Mouse (Mus musculus) stomach, embryonic 14.5 days (tissue): ENCODE results near the gene Entpd1. TPM values are rescaled to one million over a fixed set of nuclear protein-coding genes. Genes with fewer than 3 reads are reported as not detected.

Experiments
- ATAC-seq: fragments of 200-750 bp; cut with Nextera tagmentation; 2 replicates; pipeline ENCODE4 v1.8.0; 2017; ENCODE audit warnings: low read depth, moderate TSS enrichment; ENCODE audit not compliant: insufficient number of reproducible peaks, insufficient read depth, low FRiP score
- H3K27ac ChIP-seq: fragments of 300-500 bp; sonication (generic); 2 replicates; pipeline ENCODE4 v1.5.1; 2014; ENCODE audit warnings: mild to moderate bottlenecking, low read length, moderate library complexity, mixed read lengths
- H3K27me3 ChIP-seq: fragments of 300-500 bp; sonication (generic); 2 replicates; pipeline ENCODE4 v1.6.1; 2014; ENCODE audit warnings: low read length, control low read depth, mixed read lengths; ENCODE audit not compliant: control insufficient read depth, insufficient read depth
- H3K36me3 ChIP-seq: fragments of 300-500 bp; sonication (generic); 2 replicates; pipeline ENCODE4 v1.6.1; 2014; ENCODE audit warnings: mild to moderate bottlenecking, control low read depth, low read length, moderate library complexity, mixed read lengths; ENCODE audit not compliant: control insufficient read depth, insufficient read depth
- H3K4me1 ChIP-seq: fragments of 300-500 bp; sonication (generic); 2 replicates; pipeline ENCODE4 v1.6.1; 2014; ENCODE audit warnings: low read length, control low read depth, mixed read lengths; ENCODE audit not compliant: control insufficient read depth, insufficient read depth
- H3K4me2 ChIP-seq: fragments of 300-500 bp; sonication (generic); replicated peaks from 2 replicates; pipeline ENCODE4 v1.6.1; 2014; ENCODE audit warnings: low read depth, low read length, control low read depth
- H3K4me3 ChIP-seq: fragments of 300-500 bp; sonication (generic); 2 replicates; pipeline ENCODE4 v1.5.1; 2014; ENCODE audit warnings: low read depth, low read length, control low read depth
- H3K9ac ChIP-seq: fragments of 300-500 bp; sonication (generic); replicated peaks from 2 replicates; pipeline ENCODE4 v1.6.1; 2014; ENCODE audit warnings: low read depth, mild to moderate bottlenecking, control low read depth, low read length, moderate library complexity, mixed read lengths
- H3K9me3 ChIP-seq: fragments of 300-500 bp; sonication (generic); 2 replicates; pipeline ENCODE4 v1.6.1; 2016; ENCODE audit warnings: low read depth, low read length, control low read depth; ENCODE audit not compliant: control insufficient read depth
- WGBS: fragments of 180-500 bp; shearing (Covaris S2); extraction: QIAGEN DNeasy Blood & Tissue Kit; methylation state at CpG from one replicate; pipeline ENCODE4 v1.1.7; 2014; 5-methylcytosine and 5-hydroxymethylcytosine counted together
- polyA plus RNA-seq: library from polyadenylated mRNA; unstranded; fragments of >200 nt; fragmentation: Nextera tagmentation; extraction: Ambion mirVana; gene quantifications from 2 replicates; pipeline ENCODE4 v1.2.1, GENCODE M21; 2014

Gene Entpd1
- polyA plus RNA-seq, 1 experiment from 2014 or later = 11.3 TPM

DNA sequence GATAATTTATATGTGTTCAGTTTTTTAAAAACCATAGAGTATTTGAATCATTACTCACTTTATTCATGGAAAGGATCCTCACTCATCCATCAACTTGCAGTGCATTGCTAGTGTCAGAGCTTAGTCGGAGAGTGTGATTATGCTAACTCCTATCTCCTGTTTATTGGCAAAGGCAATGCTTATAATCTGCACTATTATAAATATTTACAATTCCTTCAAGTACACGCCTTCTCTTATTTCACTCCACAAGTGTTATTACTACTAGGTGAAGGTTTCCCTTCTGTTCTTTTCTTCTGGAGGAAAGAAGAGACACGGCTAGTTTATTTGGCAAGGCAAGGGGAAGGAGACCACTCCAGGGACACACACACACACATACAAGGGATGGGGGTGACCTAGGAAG lies 20.0 kb downstream of the Entpd1 start:
- H3K36me3 ChIP-seq = no peaks in the 10 kb centered on the region
- ATAC-seq = no peak
- no peaks in the 10 kb centered on the region for H3K9me3 ChIP-seq
- no peak overlapping the region for H3K4me2 ChIP-seq
- no peaks in the 10 kb centered on the region for H3K4me1 ChIP-seq
- no peaks in the 10 kb centered on the region for H3K27me3 ChIP-seq
- 21% methylated on average over 3 of the region's 3 CpGs for WGBS
- H3K9ac ChIP-seq = no peak overlapping the region
- H3K27ac ChIP-seq = no peak overlapping the region
- no peak overlapping the region for H3K4me3 ChIP-seq

GRCm38 (mm10) chr19:40632668-40633067 lies 20.5 kb downstream of the Entpd1 start:
- H3K4me3 ChIP-seq = no peak overlapping the region
- H3K27ac ChIP-seq = no peak overlapping the region
- ATAC-seq = no peak
- H3K36me3 ChIP-seq = no peaks in the 10 kb centered on the region
- H3K4me1 ChIP-seq = no peaks in the 10 kb centered on the region
- H3K9me3 ChIP-seq = no peaks in the 10 kb centered on the region
- WGBS = 80% methylated on average over 5 of the region's 5 CpGs
- H3K9ac ChIP-seq = no peak overlapping the region
- no peak overlapping the region for H3K4me2 ChIP-seq
- H3K27me3 ChIP-seq = no peaks in the 10 kb centered on the region

DNA sequence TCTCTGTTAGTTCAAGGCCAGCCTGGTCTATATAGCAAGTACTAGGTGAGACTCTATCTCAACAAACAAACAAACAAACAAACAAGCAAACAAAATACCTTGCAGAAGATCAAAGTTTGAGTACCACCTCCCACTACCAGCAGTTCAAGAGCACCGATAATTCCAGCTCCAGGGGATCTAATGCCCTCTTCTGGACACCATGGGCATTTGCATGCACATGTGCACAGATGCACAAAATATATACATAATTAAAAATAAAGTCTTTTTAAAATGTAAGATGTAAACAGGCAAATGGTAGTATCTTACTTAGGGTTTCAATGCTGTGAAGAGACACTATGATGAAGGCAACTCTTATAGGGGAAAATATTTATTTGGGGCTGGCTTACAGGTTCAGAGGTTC lies 21.0 kb downstream of the Entpd1 start:
- Histone ChIP-seq H3K9me3 (no peaks in the 10 kb centered on the region), H3K4me3 (no peak overlapping the region)
- WGBS = 83% methylated on average over 1 of the region's 1 CpGs

DNA sequence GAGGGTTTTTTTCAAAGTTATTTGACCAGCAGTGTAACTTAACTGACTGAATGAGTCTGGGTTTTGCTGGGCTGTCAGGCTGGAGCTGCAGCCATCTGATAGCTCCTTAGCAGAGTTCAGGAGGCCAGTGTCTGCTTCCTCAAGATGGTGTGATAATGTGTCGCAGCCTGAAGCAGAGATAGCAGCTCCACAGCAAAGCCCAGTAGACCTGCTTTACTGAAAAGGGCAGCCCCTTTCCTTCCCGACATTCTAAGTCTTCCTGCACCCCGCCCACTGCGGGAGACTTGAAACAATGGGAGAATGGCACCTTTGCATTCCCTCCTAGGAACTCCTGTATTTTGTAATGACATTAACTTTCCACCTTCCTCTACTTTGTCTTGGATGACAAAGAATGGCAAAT lies 24.9 kb downstream of the Entpd1 start:
- H3K27ac ChIP-seq = no peak overlapping the region
- ATAC-seq = no peak
- no peaks in the 10 kb centered on the region for H3K4me1 ChIP-seq
- no peak overlapping the region for H3K4me2 ChIP-seq
- 47% methylated on average over 4 of the region's 4 CpGs for WGBS
- H3K4me3 ChIP-seq = no peak overlapping the region
- H3K36me3 ChIP-seq = no peaks in the 10 kb centered on the region
- no peaks in the 10 kb centered on the region for H3K27me3 ChIP-seq
- no peak overlapping the region for H3K9ac ChIP-seq
- H3K9me3 ChIP-seq = no peaks in the 10 kb centered on the region

More for the DNA sequence above, 21.0 kb downstream of the Entpd1 start:
- Histone ChIP-seq H3K27me3 (no peaks in the 10 kb centered on the region), H3K36me3 (no peaks in the 10 kb centered on the region), H3K27ac (no peak overlapping the region), H3K4me1 (no peaks in the 10 kb centered on the region), H3K9ac (no peak overlapping the region), H3K4me2 (no peak overlapping the region)
- ATAC-seq = no peak

GRCm38 (mm10) chr19:40637601-40638000 lies 25.4 kb downstream of the Entpd1 start:
- H3K27ac ChIP-seq = 0 out of 2 replicates have a peak overlapping the region, but pooled peaks have one; percentile 17

GRCm38 (mm10) chr19:40638582-40638981 lies 26.4 kb downstream of the Entpd1 start:
- H3K27me3 ChIP-seq = no peaks in the 10 kb centered on the region
- no peak for ATAC-seq
- H3K4me1 ChIP-seq = no peaks in the 10 kb centered on the region
- H3K4me3 ChIP-seq = no peak overlapping the region
- 90% methylated on average over 5 of the region's 5 CpGs for WGBS
- H3K9me3 ChIP-seq = no peaks in the 10 kb centered on the region
- no peaks in the 10 kb centered on the region for H3K36me3 ChIP-seq
- H3K4me2 ChIP-seq = no peak overlapping the region
- no peak overlapping the region for H3K9ac ChIP-seq
- no peak overlapping the region for H3K27ac ChIP-seq

More at GRCm38 (mm10) chr19:40637601-40638000, 25.4 kb downstream of the Entpd1 start:
- ATAC-seq = no peak
- H3K9ac ChIP-seq = no peak overlapping the region
- H3K4me2 ChIP-seq = no peak overlapping the region
- no peaks in the 10 kb centered on the region for H3K36me3 ChIP-seq
- H3K9me3 ChIP-seq = no peaks in the 10 kb centered on the region
- 77% methylated on average over 7 of the region's 7 CpGs for WGBS
- no peaks in the 10 kb centered on the region for H3K4me1 ChIP-seq
- no peaks in the 10 kb centered on the region for H3K27me3 ChIP-seq
- H3K4me3 ChIP-seq = no peak overlapping the region

GRCm38 (mm10) chr19:40639729-40640304 lies 27.7 kb downstream of the Entpd1 start:
- Histone ChIP-seq H3K27ac (no peak overlapping the region), H3K27me3 (no peaks in the 10 kb centered on the region), H3K4me1 (no peaks in the 10 kb centered on the region), H3K9me3 (no peaks in the 10 kb centered on the region), H3K9ac (no peak overlapping the region), H3K4me3 (no peak overlapping the region), H3K36me3 (no peaks in the 10 kb centered on the region), H3K4me2 (no peak overlapping the region)
- ATAC-seq = no peak
- WGBS = 81% methylated on average over 11 of the region's 11 CpGs

DNA sequence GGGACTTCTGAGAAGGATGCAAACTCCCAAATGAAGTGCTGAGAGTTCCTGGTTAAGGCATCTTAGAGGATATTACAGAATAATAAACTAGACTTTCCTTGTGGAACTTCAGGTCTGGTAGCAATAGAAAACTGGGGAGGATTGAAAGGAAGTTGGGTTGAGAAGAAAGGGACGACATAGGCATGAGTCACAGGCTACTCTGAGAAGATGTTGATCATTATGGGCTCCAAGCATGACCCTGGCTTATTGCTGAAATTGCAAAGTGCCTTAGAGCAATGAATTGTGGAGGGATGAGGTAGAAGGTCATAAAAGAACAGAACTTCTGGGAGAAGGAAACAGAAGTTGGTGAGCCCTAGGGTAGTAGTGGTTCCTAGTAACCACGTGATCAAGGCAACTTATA lies 28.6 kb downstream of the Entpd1 start:
- Histone ChIP-seq H3K9me3 (no peaks in the 10 kb centered on the region), H3K36me3 (no peaks in the 10 kb centered on the region), H3K9ac (no peak overlapping the region), H3K4me1 (no peaks in the 10 kb centered on the region), H3K27me3 (no peaks in the 10 kb centered on the region), H3K4me2 (no peak overlapping the region), H3K27ac (no peak overlapping the region), H3K4me3 (no peak overlapping the region)
- ATAC-seq = no peak
- 83% methylated on average over 2 of the region's 2 CpGs for WGBS

- Histone ChIP-seq H3K27ac (no peak overlapping the region), H3K9me3 (no peaks in the 10 kb centered on the region), H3K4me1 (peaks cover 5% of the 10 kb centered on the region; the same call in 1 of the 2 replicates), H3K4me2 (no peak overlapping the region), H3K36me3 (no peaks in the 10 kb centered on the region), H3K9ac (no peak overlapping the region), H3K4me3 (no peak overlapping the region), H3K27me3 (no peaks in the 10 kb centered on the region)
- ATAC-seq = no peak
- WGBS = 85% methylated on average over 1 of the region's 1 CpGs
These were observed 31.7 kb downstream of the Entpd1 start for GRCm38 (mm10) chr19:40643846-40644245.
